Mouse (Mus musculus): ENCODE results near the gene Ptgs1.
"Not testable (repeated sequence)": the region's sequence is repeated elsewhere in the genome, so short reads cannot be mapped to it uniquely, and the experiment has no call there.

The Ptgs1 gene

GRCm38 (mm10) chr2:36230366-36230765 is at the start of gene Ptgs1:
Gene Ptgs1 (plus strand): TSS chr2:36230426.
- no peak for DNase-seq (ENCODE audit: low spot score in 2 of 2)

GRCm38 (mm10) chr2:36181587-36182368 is 48.4 kb upstream of the Ptgs1 start:
- DNase-seq (ENCODE audit: low spot score in 2 of 2) = not testable (repeated sequence)

GRCm38 (mm10) chr2:36183278-36183677 is 46.9 kb upstream of the Ptgs1 start:
- no peak for DNase-seq (ENCODE audit: low spot score in 2 of 2)

GRCm38 (mm10) chr2:36184192-36184591 is 46.0 kb upstream of the Ptgs1 start:
- DNase-seq (ENCODE audit: low spot score in 2 of 2) = no peak

- no peak for DNase-seq (ENCODE audit: low spot score in 2 of 2)
Measured at GRCm38 (mm10) chr2:36184876-36185275, 45.4 kb upstream of the Ptgs1 start.

- not testable (repeated sequence) for DNase-seq (ENCODE audit: low spot score in 2 of 2)
Measured at GRCm38 (mm10) chr2:36189200-36189599, 41.0 kb upstream of the Ptgs1 start.

- DNase-seq (ENCODE audit: low spot score in 2 of 2) = no peak
Measured at GRCm38 (mm10) chr2:36191098-36191941, 38.9 kb upstream of the Ptgs1 start.

- no peak for DNase-seq (ENCODE audit: low spot score in 2 of 2)
Measured at GRCm38 (mm10) chr2:36197021-36197420, 33.2 kb upstream of the Ptgs1 start.

GRCm38 (mm10) chr2:36197919-36198881 is 32.0 kb upstream of the Ptgs1 start:
- DNase-seq (ENCODE audit: low spot score in 2 of 2) = no peak

- no peak for DNase-seq (ENCODE audit: low spot score in 2 of 2)
Measured at GRCm38 (mm10) chr2:36198882-36199262, 31.4 kb upstream of the Ptgs1 start.

GRCm38 (mm10) chr2:36200813-36201212 is 29.4 kb upstream of the Ptgs1 start:
- no peak for DNase-seq (ENCODE audit: low spot score in 2 of 2)

GRCm38 (mm10) chr2:36201756-36202610 is 28.2 kb upstream of the Ptgs1 start:
- DNase-seq (ENCODE audit: low spot score in 2 of 2) = no peak

GRCm38 (mm10) chr2:36202611-36202880 is 27.7 kb upstream of the Ptgs1 start:
- no peak for DNase-seq (ENCODE audit: low spot score in 2 of 2)

GRCm38 (mm10) chr2:36203011-36203825 is 27.0 kb upstream of the Ptgs1 start:
- DNase-seq (ENCODE audit: low spot score in 2 of 2) = no peak

- no peak for DNase-seq (ENCODE audit: low spot score in 2 of 2)
Measured at GRCm38 (mm10) chr2:36204595-36204994, 25.6 kb upstream of the Ptgs1 start.

- no peak for DNase-seq (ENCODE audit: low spot score in 2 of 2)
Measured at GRCm38 (mm10) chr2:36207071-36207470, 23.2 kb upstream of the Ptgs1 start.

- DNase-seq (ENCODE audit: low spot score in 2 of 2) = no peak
Measured at GRCm38 (mm10) chr2:36210796-36211195, 19.4 kb upstream of the Ptgs1 start.

- DNase-seq (ENCODE audit: low spot score in 2 of 2) = no peak
Measured at GRCm38 (mm10) chr2:36211785-36212184, 18.4 kb upstream of the Ptgs1 start.

- DNase-seq (ENCODE audit: low spot score in 2 of 2) = no peak
Measured at GRCm38 (mm10) chr2:36213108-36213507, 17.1 kb upstream of the Ptgs1 start.

- peak; percentile 47 to 75 for DNase-seq (ENCODE audit: low spot score in 2 of 2)
Measured at GRCm38 (mm10) chr2:36214023-36214422, 16.2 kb upstream of the Ptgs1 start.

Data from thymus, postnatal 10 days (tissue).